Mouse (Mus musculus) limb, embryonic 12.5 days (tissue): ENCODE results near the gene Sh3bgrl2. TPM values are rescaled to one million over a fixed set of nuclear protein-coding genes. Genes with fewer than 3 reads are reported as not detected.
A peak's percentile ranks its signal among the peaks of the same experiment; 100 is the strongest.

Experiments
- ATAC-seq: fragments of 200-750 bp; cut with Nextera tagmentation; 2 replicates; pipeline ENCODE4 v1.8.0; 2017; ENCODE audit warnings: low read depth, moderate TSS enrichment; ENCODE audit not compliant: insufficient number of reproducible peaks, insufficient read depth, low FRiP score, low TSS enrichment
- H3K27ac ChIP-seq: fragments of 300-500 bp; sonication (generic); 2 replicates; pipeline ENCODE4 v1.5.1; 2016; ENCODE audit warnings: mild to moderate bottlenecking, moderate library complexity
- H3K27me3 ChIP-seq: fragments of 300-500 bp; sonication (generic); 2 replicates; pipeline ENCODE4 v1.6.1; 2016; ENCODE audit warnings: mild to moderate bottlenecking, moderate library complexity
- H3K36me3 ChIP-seq: fragments of 300-500 bp; sonication (generic); 2 replicates; pipeline ENCODE4 v1.6.1; 2016; ENCODE audit warnings: mild to moderate bottlenecking, moderate library complexity
- H3K4me1 ChIP-seq: fragments of 300-500 bp; sonication (generic); replicated peaks from 2 replicates; pipeline ENCODE4 v1.6.1; 2016
- H3K4me2 ChIP-seq: fragments of 300-500 bp; sonication (generic); 2 replicates; pipeline ENCODE4 v1.6.1; 2016; ENCODE audit warnings: mild to moderate bottlenecking, moderate library complexity
- H3K4me3 ChIP-seq: fragments of 300-500 bp; sonication (generic); replicated peaks from 2 replicates; pipeline ENCODE4 v1.5.1; 2016; ENCODE audit warnings: mild to moderate bottlenecking
- H3K9ac ChIP-seq: fragments of 300-500 bp; sonication (generic); replicated peaks from 2 replicates; pipeline ENCODE4 v1.6.1; 2016; ENCODE audit warnings: mild to moderate bottlenecking, moderate library complexity
- H3K9me3 ChIP-seq: fragments of 300-500 bp; sonication (generic); 2 replicates; pipeline ENCODE4 v1.6.1; 2016; ENCODE audit warnings: mild to moderate bottlenecking, moderate library complexity
- WGBS: fragments of 180-500 bp; shearing (Covaris S2); methylation state at CpG from one replicate; pipeline ENCODE4 v1.1.7; 2016; 5-methylcytosine and 5-hydroxymethylcytosine counted together
- polyA plus RNA-seq: library from polyadenylated mRNA; unstranded; fragments of >200 nt; fragmentation: Nextera tagmentation; extraction: Ambion mirVana; gene quantifications from 2 replicates; pipeline ENCODE4 v1.2.1, GENCODE M21; 2016

Sh3bgrl2 gene
- polyA plus RNA-seq, 1 experiment from 2014 or later = 9.6 TPM

DNA sequence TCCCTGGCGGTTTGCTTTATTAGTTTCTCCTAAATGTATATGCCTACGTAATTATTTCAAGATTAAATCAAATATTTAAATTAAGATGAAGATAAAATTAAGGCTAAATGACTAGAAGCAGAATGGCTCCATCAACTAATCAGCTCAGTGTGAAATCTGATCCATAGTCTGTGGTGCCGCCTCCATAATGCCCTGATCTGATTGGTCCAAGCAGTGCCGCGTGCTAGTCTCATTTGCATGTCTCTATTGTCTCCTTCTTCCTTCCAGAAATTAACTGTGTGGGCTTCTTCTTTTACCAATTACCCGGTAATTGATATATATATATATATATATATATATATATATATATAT lies 109.5 kb downstream of the Sh3bgrl2 start:
- Histone ChIP-seq H3K4me2 (no peak overlapping the region), H3K36me3 (no peaks in the 10 kb centered on the region), H3K27me3 (no peaks in the 10 kb centered on the region), H3K4me3 (no peak overlapping the region), H3K4me1 (no peaks in the 10 kb centered on the region), H3K27ac (no peak overlapping the region), H3K9ac (no peak overlapping the region), H3K9me3 (peaks cover 8% of the 10 kb centered on the region; the same call in 1 of the 2 replicates)
- no peak for ATAC-seq
- WGBS = 33% methylated on average over 6 of the region's 6 CpGs

DNA sequence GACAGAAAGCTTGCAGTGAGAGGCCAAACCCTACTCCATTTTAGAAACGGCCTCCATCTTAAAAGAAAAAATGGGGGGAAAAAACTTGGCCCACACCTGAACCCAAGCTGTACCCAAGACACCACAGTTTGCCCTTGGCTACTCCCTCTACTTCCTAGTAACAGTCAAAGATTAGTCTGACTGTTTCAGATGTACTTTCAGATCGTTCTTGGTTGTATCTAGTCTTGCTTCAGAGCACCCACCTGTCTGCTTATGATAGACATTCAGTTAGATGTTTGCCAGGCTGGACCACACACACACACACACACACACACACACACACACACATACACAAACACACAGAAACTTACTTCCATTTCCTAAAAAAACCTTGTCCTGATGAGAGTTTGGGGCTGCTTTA lies 111.0 kb downstream of the Sh3bgrl2 start:
- no peaks in the 10 kb centered on the region for H3K27me3 ChIP-seq
- H3K27ac ChIP-seq = no peak overlapping the region
- ATAC-seq = no peak
- H3K9ac ChIP-seq = no peak overlapping the region
- H3K36me3 ChIP-seq = no peaks in the 10 kb centered on the region
- H3K9me3 ChIP-seq = peaks cover 8% of the 10 kb centered on the region; the same call in 1 of the 2 replicates
- H3K4me1 ChIP-seq = no peaks in the 10 kb centered on the region
- 81% methylated on average over 2 of the region's 2 CpGs for WGBS
- H3K4me3 ChIP-seq = no peak overlapping the region
- H3K4me2 ChIP-seq = no peak overlapping the region

DNA sequence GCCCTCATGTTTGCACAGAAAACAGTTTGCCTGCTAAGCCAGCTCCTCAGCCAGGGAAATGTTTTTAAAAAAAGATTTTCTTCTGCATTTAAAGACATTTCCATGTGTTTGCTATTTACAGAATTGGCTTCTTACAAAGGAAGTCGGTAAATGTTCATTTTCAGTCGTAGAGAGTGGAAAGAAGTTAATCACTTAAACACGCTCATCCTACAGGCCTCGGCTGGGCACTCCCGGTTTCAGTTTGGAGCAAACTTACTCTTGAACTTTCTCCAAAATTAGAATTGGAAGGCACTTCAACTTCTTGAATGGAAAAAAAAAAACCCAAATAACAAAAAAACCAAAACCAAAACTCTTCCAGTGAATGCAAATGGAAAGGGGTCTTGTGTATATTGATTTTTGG lies 113.7 kb downstream of the Sh3bgrl2 start:
- 68% methylated on average over 5 of the region's 5 CpGs for WGBS
- Histone ChIP-seq H3K36me3 (no peaks in the 10 kb centered on the region), H3K27me3 (no peaks in the 10 kb centered on the region), H3K9me3 (peaks cover 4% of the 10 kb centered on the region; the same call in 1 of the 2 replicates), H3K27ac (no peak overlapping the region), H3K4me1 (no peaks in the 10 kb centered on the region), H3K9ac (no peak overlapping the region), H3K4me2 (no peak overlapping the region), H3K4me3 (no peak overlapping the region)
- ATAC-seq = no peak

DNA sequence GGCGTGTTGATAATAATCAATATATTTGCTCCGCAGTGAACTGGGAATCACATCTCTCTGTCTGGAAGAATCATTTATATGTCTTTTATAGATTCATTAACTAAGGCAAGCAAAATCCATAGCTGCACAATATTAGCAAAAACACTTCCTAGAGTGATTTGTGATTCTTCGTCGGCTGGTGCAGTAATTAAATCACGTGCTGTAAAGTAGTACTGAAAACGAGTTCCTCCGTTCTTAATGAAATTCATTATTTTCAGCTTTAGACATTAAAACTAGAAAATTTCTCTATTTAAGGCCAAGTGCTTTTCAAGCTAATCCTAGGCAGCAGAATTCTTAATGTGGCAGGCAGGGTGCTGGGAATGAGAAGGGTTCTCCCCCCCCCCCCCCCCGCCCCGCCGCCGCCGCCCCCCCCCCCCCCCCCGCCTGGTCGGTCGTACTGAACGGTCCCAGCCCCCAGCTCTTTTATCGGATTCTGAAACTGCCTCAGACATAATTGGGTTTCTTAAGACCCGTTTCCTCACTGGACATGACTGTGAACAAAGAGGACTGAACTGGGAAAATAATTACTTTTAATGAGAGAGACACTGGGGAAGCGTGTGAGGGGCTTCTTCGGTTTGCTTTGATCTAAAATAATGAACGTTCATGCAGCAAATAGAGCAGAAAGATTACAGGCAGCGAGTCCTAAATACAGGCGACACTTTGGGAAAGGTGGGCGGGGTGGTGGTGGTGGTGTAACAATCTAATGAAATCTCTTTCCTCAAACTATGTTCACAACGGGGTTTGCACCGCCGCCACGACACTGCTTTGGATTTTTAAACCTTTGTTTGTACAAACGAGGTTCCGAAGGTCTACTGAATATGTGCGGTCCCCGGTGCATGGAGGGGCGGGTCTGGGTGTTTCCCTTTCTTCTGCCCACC lies 116.1 kb downstream of the Sh3bgrl2 start:
- H3K4me1 ChIP-seq = no peaks in the 10 kb centered on the region
- WGBS = 18% methylated on average over 24 of the region's 33 CpGs
- no peaks in the 10 kb centered on the region for H3K27me3 ChIP-seq
- peaks cover 4% of the 10 kb centered on the region; the same call in 1 of the 2 replicates for H3K9me3 ChIP-seq
- H3K9ac ChIP-seq = peak overlapping the region; percentile 44; the same call in 1 of the 2 replicates
- H3K27ac ChIP-seq = no peak overlapping the region; the same call in 1 of the 2 replicates
- H3K4me3 ChIP-seq = peak overlapping the region; percentile 39
- peak overlapping the region; percentile 62 for H3K4me2 ChIP-seq
- H3K36me3 ChIP-seq = no peaks in the 10 kb centered on the region
- no peak for ATAC-seq

DNA sequence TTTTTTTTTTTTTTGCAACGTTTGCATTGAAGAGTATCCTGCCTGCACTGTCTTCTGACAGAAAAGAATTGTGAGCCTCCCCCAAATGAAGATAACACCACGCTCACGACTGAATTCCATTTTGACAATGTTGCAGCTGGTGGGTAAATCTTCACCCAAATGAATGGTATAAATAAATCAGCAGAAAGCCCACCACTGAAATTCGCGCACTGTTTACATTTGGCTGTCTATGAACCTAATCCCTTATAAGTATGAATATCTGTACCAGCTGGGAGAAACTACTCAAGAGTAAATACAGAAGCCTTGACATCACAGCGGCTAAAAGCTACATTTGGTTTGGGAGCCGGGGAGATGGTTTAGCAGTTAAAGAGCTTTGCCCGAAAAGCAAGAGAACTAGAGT lies 116.8 kb downstream of the Sh3bgrl2 start:
- no peak overlapping the region for H3K9ac ChIP-seq
- no peaks in the 10 kb centered on the region for H3K4me1 ChIP-seq
- peak overlapping the region; percentile 18; the same call in 1 of the 2 replicates for H3K27ac ChIP-seq
- no peaks in the 10 kb centered on the region for H3K27me3 ChIP-seq
- no peak for ATAC-seq
- H3K36me3 ChIP-seq = no peaks in the 10 kb centered on the region
- peak overlapping the region; percentile 62 for H3K4me2 ChIP-seq
- H3K4me3 ChIP-seq = peak overlapping the region; percentile 39; the same call in 1 of the 2 replicates
- WGBS = 56% methylated on average over 8 of the region's 8 CpGs
- H3K9me3 ChIP-seq = peaks cover 4% of the 10 kb centered on the region; the same call in 1 of the 2 replicates

DNA sequence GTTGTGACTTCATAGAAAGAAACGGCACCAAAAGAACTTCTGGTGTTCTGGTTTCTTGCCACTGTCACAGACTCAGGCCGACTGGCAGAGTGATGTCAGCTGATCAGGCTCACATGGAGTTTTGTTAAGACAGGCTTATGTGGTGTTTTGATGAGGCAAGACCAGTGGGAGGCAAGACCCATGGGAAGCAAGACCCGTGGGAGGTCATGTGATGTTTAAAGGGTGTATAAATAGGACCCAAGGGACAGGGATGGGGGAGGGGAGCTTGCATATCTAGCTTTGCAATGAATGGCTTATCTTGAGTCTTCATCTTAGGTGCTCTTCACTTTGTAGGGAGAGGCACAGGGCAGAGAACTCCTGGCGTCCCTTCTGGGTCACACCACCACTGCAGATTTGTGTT lies 118.9 kb downstream of the Sh3bgrl2 start:
- ATAC-seq = no peak
- Histone ChIP-seq H3K4me2 (no peak overlapping the region), H3K4me3 (no peak overlapping the region), H3K36me3 (no peaks in the 10 kb centered on the region), H3K9me3 (no peaks in the 10 kb centered on the region), H3K27ac (no peak overlapping the region), H3K9ac (no peak overlapping the region), H3K4me1 (no peaks in the 10 kb centered on the region), H3K27me3 (no peaks in the 10 kb centered on the region)
- WGBS = 78% methylated on average over 4 of the region's 4 CpGs

DNA sequence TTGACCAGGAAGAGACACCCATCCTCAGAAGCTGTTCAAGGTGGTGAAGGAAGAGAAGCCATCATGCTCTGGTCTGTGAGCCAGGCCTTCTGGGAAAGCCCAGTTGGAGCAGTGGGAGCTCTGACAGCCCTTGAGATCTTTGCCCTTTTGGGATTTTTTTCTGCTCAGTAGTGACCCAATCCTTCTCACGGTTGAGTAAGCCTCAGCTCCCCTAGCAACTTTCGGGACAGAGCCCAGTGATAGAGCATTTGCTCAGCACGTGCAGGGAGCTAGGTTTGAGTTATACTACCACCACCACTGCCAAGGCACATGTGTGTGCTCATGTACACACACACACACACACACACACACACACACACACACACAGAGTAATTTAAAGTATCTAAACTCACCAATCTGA lies 131.5 kb downstream of the Sh3bgrl2 start:
- Histone ChIP-seq H3K4me3 (no peak overlapping the region), H3K4me2 (no peak overlapping the region), H3K9me3 (no peaks in the 10 kb centered on the region), H3K36me3 (no peaks in the 10 kb centered on the region), H3K27me3 (no peaks in the 10 kb centered on the region), H3K9ac (no peak overlapping the region), H3K4me1 (peaks cover 28% of the 10 kb centered on the region), H3K27ac (no peak overlapping the region)
- no peak for ATAC-seq
- 86% methylated on average over 3 of the region's 3 CpGs for WGBS

DNA sequence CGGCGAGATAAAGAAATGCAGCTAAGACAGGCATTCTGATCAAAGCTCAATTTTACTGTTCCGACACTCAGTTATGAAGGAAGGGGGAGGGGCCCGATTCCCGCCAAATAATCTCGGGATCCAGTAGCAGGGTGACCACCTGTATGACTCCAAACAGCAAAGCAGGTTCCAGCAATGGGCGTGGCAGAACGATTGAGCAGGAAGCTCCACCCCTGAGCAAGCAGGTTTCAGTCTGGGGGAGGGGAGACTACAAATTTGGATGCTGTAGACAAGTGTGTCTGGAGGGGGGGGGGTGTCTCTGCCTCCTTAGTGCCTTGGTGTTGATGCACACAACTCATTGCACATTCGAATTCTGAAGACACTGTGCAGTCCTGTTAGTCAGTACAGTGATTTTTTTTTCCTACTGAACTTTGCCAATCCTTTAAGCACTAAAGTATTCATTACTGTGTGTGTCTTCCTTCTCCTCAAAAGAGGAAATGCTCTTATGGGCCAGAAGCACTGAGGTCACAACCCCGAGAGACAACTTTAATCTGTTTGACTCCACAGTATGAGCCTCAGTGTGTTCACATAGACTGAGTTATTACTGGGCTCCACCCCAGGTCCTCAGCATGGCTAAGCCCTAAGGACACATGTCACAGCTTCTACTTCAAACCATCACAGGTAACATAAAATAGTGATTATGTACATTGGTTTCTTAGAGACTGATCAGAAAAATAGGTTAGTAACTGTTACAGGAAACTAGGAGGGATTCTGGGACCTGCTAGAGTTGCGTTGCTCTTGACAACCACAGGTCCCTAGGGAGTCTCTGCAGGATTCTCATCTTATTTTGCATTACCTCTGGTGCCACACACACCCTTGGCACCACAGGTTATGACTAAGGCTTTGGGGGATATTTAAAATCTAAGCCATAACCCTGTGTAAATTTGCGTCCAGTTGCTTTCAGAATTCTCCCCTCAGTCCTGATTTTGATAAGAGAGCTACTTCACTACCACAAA lies 133.8 kb downstream of the Sh3bgrl2 start:
- no peak overlapping the region for H3K4me2 ChIP-seq
- WGBS = 61% methylated on average over 12 of the region's 12 CpGs
- no peak overlapping the region for H3K27ac ChIP-seq
- H3K4me1 ChIP-seq = peaks cover 40% of the 10 kb centered on the region
- no peak overlapping the region for H3K9ac ChIP-seq
- no peak for ATAC-seq
- H3K36me3 ChIP-seq = no peaks in the 10 kb centered on the region
- H3K4me3 ChIP-seq = no peak overlapping the region
- peaks cover 3% of the 10 kb centered on the region for H3K27me3 ChIP-seq
- no peaks in the 10 kb centered on the region for H3K9me3 ChIP-seq

DNA sequence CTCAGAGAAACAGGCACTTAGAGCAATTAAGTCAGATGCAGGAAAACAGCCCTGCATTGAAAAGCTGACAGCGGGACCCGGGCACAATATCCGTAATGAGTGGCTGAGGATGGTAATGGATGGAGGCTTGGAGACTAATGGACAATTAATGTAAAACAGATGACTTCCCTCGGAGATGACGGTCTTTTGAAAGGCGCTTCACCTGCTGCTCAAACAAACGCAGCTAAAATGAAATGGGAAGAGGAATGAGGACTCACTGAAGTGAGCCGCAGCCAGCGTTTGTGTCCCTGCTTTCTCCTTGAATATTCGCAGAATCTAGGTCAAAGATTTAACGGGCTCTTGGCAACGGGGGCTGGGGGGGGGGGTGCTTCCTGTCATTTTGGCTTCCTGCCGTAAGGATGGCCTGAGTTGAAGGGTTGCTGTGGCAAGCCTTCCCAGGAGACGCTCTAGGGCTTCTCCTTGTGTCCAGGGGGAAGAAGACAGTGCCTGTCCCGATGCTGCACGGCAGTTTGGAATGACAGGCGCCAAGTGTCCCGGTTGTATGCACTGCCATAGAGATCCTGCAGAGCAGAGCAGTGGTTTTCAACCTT lies 138.5 kb downstream of the Sh3bgrl2 start:
- peak overlapping the region; percentile 26 for H3K4me3 ChIP-seq
- 9% methylated on average over 18 of the region's 18 CpGs for WGBS
- no peaks in the 10 kb centered on the region for H3K9me3 ChIP-seq
- H3K4me2 ChIP-seq = peak overlapping the region; percentile 53
- no peak overlapping the region for H3K9ac ChIP-seq
- no peak for ATAC-seq
- H3K27me3 ChIP-seq = peaks cover 8% of the 10 kb centered on the region
- peaks cover 25% of the 10 kb centered on the region for H3K4me1 ChIP-seq
- no peak overlapping the region for H3K27ac ChIP-seq
- H3K36me3 ChIP-seq = no peaks in the 10 kb centered on the region

DNA sequence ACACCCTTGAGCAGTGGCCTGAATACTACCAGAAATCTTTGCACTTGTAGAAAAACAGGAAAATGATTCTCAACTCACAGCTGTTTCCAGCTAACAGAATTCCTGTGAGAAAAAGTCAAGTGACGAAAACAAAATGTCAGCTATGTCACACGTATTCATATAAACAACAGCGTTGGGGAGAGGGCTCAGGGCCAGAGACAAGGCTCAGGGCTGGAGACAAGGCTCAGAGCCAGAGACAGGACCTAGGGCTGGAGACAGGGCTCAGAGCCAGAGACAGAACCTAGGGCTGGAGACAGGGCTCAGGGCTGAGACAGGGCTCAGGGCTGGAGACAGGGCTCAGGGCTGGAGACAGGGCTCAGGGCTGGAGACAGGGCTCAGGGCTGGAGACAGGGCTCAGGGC lies 139.8 kb downstream of the Sh3bgrl2 start:
- H3K27ac ChIP-seq = no peak overlapping the region
- no peaks in the 10 kb centered on the region for H3K36me3 ChIP-seq
- H3K4me3 ChIP-seq = no peak overlapping the region
- peaks cover 23% of the 10 kb centered on the region for H3K4me1 ChIP-seq
- no peak for ATAC-seq
- 47% methylated on average over 3 of the region's 3 CpGs for WGBS
- H3K9me3 ChIP-seq = no peaks in the 10 kb centered on the region
- H3K27me3 ChIP-seq = peaks cover 8% of the 10 kb centered on the region
- H3K4me2 ChIP-seq = no peak overlapping the region
- no peak overlapping the region for H3K9ac ChIP-seq
